Mouse (Mus musculus) bone marrow macrophage, adult 2 months (primary cell): ENCODE results near the gene Sufu.

Experiments
- CTCF ChIP-seq: IDR thresholded peaks from 2 replicates; pipeline ENCODE4 v1.5.1; 2012; ENCODE audit warnings: low read depth, mild to moderate bottlenecking, low read length, moderate library complexity
- POLR2A ChIP-seq: IDR thresholded peaks from 2 replicates; pipeline ENCODE4 v1.6.1; 2012; ENCODE audit warnings: mild to moderate bottlenecking, low read depth, low read length, borderline replicate concordance

GRCm38 (mm10) chr19:46533066-46533465 lies 136.4 kb downstream of the Sufu start:
- TF ChIP-seq CTCF, result no peak
- no peak for TF ChIP-seq POLR2A
